Mouse (Mus musculus): ENCODE measurements around the gene Nt5c3b. TPM values are rescaled to one million over a fixed set of nuclear protein-coding genes. Genes with fewer than 3 reads are reported as not detected.

Gene Nt5c3b
- polyA plus RNA-seq, 1 experiment: 40.8 TPM

GRCm38 (mm10) chr11:100391884-100392345, 49.7 kb downstream of the Nt5c3b start:
- TF ChIP-seq POLR2A (IDR thresholded peaks at IDR 0.05; ENCODE audit: low read depth, low read length) (no peak), CTCF (IDR thresholded peaks at IDR 0.05; ENCODE audit: extremely low read depth, insufficient read depth, insufficient read length, insufficient replicate concordance) (no peak)

GRCm38 (mm10) chr11:100391081-100391883, 50.3 kb downstream of the Nt5c3b start:
- H3K4me3 ChIP-seq (ENCODE audit: extremely low read depth, insufficient read depth, insufficient read length): no peak overlapping the region
- TF ChIP-seq CTCF (IDR thresholded peaks at IDR 0.05; ENCODE audit: extremely low read depth, insufficient read depth, insufficient read length, insufficient replicate concordance) (no peak), POLR2A (IDR thresholded peaks at IDR 0.05; ENCODE audit: low read depth, low read length) (no peak)
- 84% methylated on average over 9 of the region's 9 CpGs for WGBS
- no peaks in the 10 kb centered on the region for H3K36me3 ChIP-seq (ENCODE audit: control insufficient read depth, insufficient read depth, low read length)
- H3K27ac ChIP-seq (ENCODE audit: insufficient read depth, low read length): no peak overlapping the region
- H3K27me3 ChIP-seq (ENCODE audit: control insufficient read depth, insufficient read depth, low read length): no peaks in the 10 kb centered on the region
- H3K4me1 ChIP-seq (ENCODE audit: control insufficient read depth, insufficient read depth, insufficient read length): peaks cover 2% of the 10 kb centered on the region; the same call in 1 of the 2 replicates
- DNase-seq (ENCODE audit: low read depth in 1 of 2, low spot score in 2 of 2): no peak

More at GRCm38 (mm10) chr11:100391884-100392345, 49.7 kb downstream of the Nt5c3b start:
- H3K36me3 ChIP-seq (ENCODE audit: control insufficient read depth, insufficient read depth, low read length): no peaks in the 10 kb centered on the region
- H3K27me3 ChIP-seq (ENCODE audit: control insufficient read depth, insufficient read depth, low read length): no peaks in the 10 kb centered on the region
- no peak for DNase-seq (ENCODE audit: low read depth in 1 of 2, low spot score in 2 of 2)
- H3K4me1 ChIP-seq (ENCODE audit: control insufficient read depth, insufficient read depth, insufficient read length): peaks cover 6% of the 10 kb centered on the region; the same call in 1 of the 2 replicates
- H3K27ac ChIP-seq (ENCODE audit: insufficient read depth, low read length): no peak overlapping the region
- WGBS: 92% methylated on average over 7 of the region's 7 CpGs
- H3K4me3 ChIP-seq (ENCODE audit: extremely low read depth, insufficient read depth, insufficient read length): no peak overlapping the region

- no peaks in the 10 kb centered on the region for H3K36me3 ChIP-seq (ENCODE audit: control insufficient read depth, insufficient read depth, low read length)
- no peak for DNase-seq (ENCODE audit: low read depth in 1 of 2, low spot score in 2 of 2)
- H3K27ac ChIP-seq (ENCODE audit: insufficient read depth, low read length): peak overlapping the region; percentile 33; the same call in 1 of the 2 replicates
- no peaks in the 10 kb centered on the region for H3K27me3 ChIP-seq (ENCODE audit: control insufficient read depth, insufficient read depth, low read length)
- 70% methylated on average over 8 of the region's 8 CpGs for WGBS
- no peaks in the 10 kb centered on the region; the same call in 1 of the 2 replicates for H3K4me1 ChIP-seq (ENCODE audit: control insufficient read depth, insufficient read depth, insufficient read length)
- TF ChIP-seq CTCF (IDR thresholded peaks at IDR 0.05; ENCODE audit: extremely low read depth, insufficient read depth, insufficient read length, insufficient replicate concordance): no peak
- TF ChIP-seq POLR2A (IDR thresholded peaks at IDR 0.05; ENCODE audit: low read depth, low read length): no peak
- no peak overlapping the region for H3K4me3 ChIP-seq (ENCODE audit: extremely low read depth, insufficient read depth, insufficient read length)
These were observed 51.6 kb downstream of the Nt5c3b start for GRCm38 (mm10) chr11:100389931-100390445.

- Histone ChIP-seq H3K27me3 (ENCODE audit: control insufficient read depth, insufficient read depth, low read length) (no peaks in the 10 kb centered on the region), H3K4me1 (ENCODE audit: control insufficient read depth, insufficient read depth, insufficient read length) (no peaks in the 10 kb centered on the region; the same call in 1 of the 2 replicates), H3K27ac (ENCODE audit: insufficient read depth, low read length) (no peak overlapping the region), H3K4me3 (ENCODE audit: extremely low read depth, insufficient read depth, insufficient read length) (no peak overlapping the region), H3K36me3 (ENCODE audit: control insufficient read depth, insufficient read depth, low read length) (no peaks in the 10 kb centered on the region)
- DNase-seq (ENCODE audit: low read depth in 1 of 2, low spot score in 2 of 2): no peak
- 85% methylated on average over 6 of the region's 6 CpGs for WGBS
- TF ChIP-seq CTCF (IDR thresholded peaks at IDR 0.05; ENCODE audit: extremely low read depth, insufficient read depth, insufficient read length, insufficient replicate concordance) (no peak), POLR2A (IDR thresholded peaks at IDR 0.05; ENCODE audit: low read depth, low read length) (no peak)
These were observed 53.0 kb downstream of the Nt5c3b start for GRCm38 (mm10) chr11:100388588-100388987.

- no peak overlapping the region for H3K4me3 ChIP-seq (ENCODE audit: extremely low read depth, insufficient read depth, insufficient read length)
- H3K27me3 ChIP-seq (ENCODE audit: control insufficient read depth, insufficient read depth, low read length): no peaks in the 10 kb centered on the region
- no peak for TF ChIP-seq CTCF (IDR thresholded peaks at IDR 0.05; ENCODE audit: extremely low read depth, insufficient read depth, insufficient read length, insufficient replicate concordance)
- H3K27ac ChIP-seq (ENCODE audit: insufficient read depth, low read length): no peak overlapping the region
- no peak for DNase-seq (ENCODE audit: low read depth in 1 of 2, low spot score in 2 of 2)
- no peaks in the 10 kb centered on the region for H3K36me3 ChIP-seq (ENCODE audit: control insufficient read depth, insufficient read depth, low read length)
- H3K4me1 ChIP-seq (ENCODE audit: control insufficient read depth, insufficient read depth, insufficient read length): no peaks in the 10 kb centered on the region; the same call in 1 of the 2 replicates
- 71% methylated on average over 14 of the region's 14 CpGs for WGBS
These were observed 53.8 kb downstream of the Nt5c3b start for GRCm38 (mm10) chr11:100387589-100388375.

- Histone ChIP-seq H3K27ac (ENCODE audit: insufficient read depth, low read length) (no peak overlapping the region; the same call in 1 of the 2 replicates), H3K36me3 (ENCODE audit: control insufficient read depth, insufficient read depth, low read length) (no peaks in the 10 kb centered on the region), H3K27me3 (ENCODE audit: control insufficient read depth, insufficient read depth, low read length) (no peaks in the 10 kb centered on the region), H3K4me1 (ENCODE audit: control insufficient read depth, insufficient read depth, insufficient read length) (no peaks in the 10 kb centered on the region; the same call in 1 of the 2 replicates), H3K4me3 (ENCODE audit: extremely low read depth, insufficient read depth, insufficient read length) (no peak overlapping the region)
- no peak for TF ChIP-seq CTCF (IDR thresholded peaks at IDR 0.05; ENCODE audit: extremely low read depth, insufficient read depth, insufficient read length, insufficient replicate concordance)
- TF ChIP-seq POLR2A (IDR thresholded peaks at IDR 0.05; ENCODE audit: low read depth, low read length): no peak
- no peak for DNase-seq (ENCODE audit: low read depth in 1 of 2, low spot score in 2 of 2)
- WGBS: 90% methylated on average over 6 of the region's 6 CpGs
These were observed 54.5 kb downstream of the Nt5c3b start for GRCm38 (mm10) chr11:100387111-100387510.
